Mouse (Mus musculus): ENCODE results near the gene Hint3. TPM values are rescaled to one million over a fixed set of nuclear protein-coding genes. Genes with fewer than 3 reads are reported as not detected.

Gene Hint3
- polyA plus RNA-seq (2014; fragmentation: Illumina TruSeq; extraction: RNeasy Lipid Tissue Mini Kit (QIAGEN cat#74804); ENCODE audit: insufficient read depth, low read depth, low replicate concordance) = 25.1 TPM

DNA sequence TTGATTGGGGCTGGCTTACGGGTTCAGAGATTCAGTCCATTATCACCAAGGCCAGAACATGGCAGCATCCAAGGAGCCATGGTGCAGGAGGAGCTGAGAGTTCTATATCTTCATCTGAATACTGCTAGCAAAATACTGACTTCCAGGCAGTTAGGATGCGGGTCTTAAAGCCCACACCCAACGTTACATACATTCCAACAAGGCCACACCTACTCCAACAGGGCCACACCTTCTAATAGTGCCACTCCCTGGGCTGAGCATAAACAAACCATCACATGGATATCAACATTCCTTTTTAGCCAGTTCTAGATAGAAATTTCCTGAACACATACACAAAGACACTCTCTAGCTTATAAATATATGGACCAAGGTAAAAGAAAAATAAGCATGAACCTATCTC, at the start of gene Hint3:
Hint3 (minus strand) TSS at position 120 of the 400 bp plus-strand sequence.

DNA sequence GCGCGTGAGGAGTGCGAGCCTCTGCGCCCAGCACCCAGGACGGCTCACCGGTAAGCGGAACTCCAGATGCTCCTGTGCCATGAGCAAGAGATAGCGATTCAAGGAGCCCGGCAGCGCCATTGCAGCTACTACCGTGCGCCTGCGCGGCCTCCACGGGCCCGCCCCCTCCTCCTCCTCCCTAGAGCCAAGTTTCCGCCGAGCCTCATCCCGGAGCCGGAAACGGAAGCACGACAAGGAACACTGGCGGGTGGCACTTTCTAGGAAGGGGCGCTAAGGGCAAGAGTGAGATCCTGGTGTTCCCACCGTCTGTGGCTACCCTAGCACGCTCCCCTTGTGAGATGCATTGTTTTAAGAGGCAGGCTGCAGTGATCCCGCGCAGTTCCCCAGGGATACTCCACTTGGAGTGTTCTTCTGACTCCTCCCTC, 28.9 kb downstream of the Hint3 start, which contains the start of gene Trmt11:
Trmt11 (minus strand) TSS at position 208 of the 425 bp plus-strand sequence.

Other genes with a start within 250 kb of the Hint3 start
- gene Trmt11, start 28.9 kb downstream of the Hint3 start, polyA plus RNA-seq (2014; fragmentation: Illumina TruSeq; extraction: RNeasy Lipid Tissue Mini Kit (QIAGEN cat#74804); ENCODE audit: insufficient read depth, low read depth, low replicate concordance) = 7.1 TPM
- gene Ncoa7, start 173.7 kb upstream of the Hint3 start, polyA plus RNA-seq (2014; fragmentation: Illumina TruSeq; extraction: RNeasy Lipid Tissue Mini Kit (QIAGEN cat#74804); ENCODE audit: insufficient read depth, low read depth, low replicate concordance) = 9.0 TPM
- gene Hey2, start 213.2 kb upstream of the Hint3 start, polyA plus RNA-seq (2014; fragmentation: Illumina TruSeq; extraction: RNeasy Lipid Tissue Mini Kit (QIAGEN cat#74804); ENCODE audit: insufficient read depth, low read depth, low replicate concordance) = 2.2 TPM